Mouse (Mus musculus) E14TG2a.4 (cell line): Measurements from ENCODE around the gene Olfr1457.

ENCODE experiments used
- CTCF ChIP-seq: conservative IDR thresholded peaks from 2 replicates; pipeline ENCODE4 v1.5.1; 2014; ENCODE audit warnings: low read length
- NANOG ChIP-seq: IDR thresholded peaks from 2 replicates; pipeline ENCODE4 v1.6.1; 2014; ENCODE audit warnings: borderline replicate concordance, low read length, mixed read lengths

DNA sequence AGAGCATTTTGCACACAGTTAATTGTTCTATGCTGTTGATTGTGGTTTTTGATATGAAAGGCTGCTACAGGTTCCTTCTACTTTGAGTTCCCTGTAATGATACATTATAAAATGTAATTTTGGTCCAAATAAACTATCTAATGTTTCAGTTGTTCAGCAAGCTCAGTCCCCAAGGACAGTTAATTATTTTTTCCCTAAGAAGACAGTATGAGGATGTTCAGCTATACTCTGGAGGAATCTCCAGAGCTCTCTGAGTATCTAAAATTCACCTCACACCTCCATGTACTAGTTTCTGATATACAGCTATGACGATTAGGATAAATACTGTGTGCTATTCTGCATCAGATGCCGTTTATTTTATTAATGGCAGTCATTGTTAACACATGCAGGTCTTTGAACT lies 37.4 kb downstream of the Olfr1457 start, which contains the start of gene Olfr1454:
- no peak for TF ChIP-seq CTCF
- no peak for TF ChIP-seq NANOG
